Mouse (Mus musculus) forebrain, embryonic 11.5 days (tissue): ENCODE measurements around the gene Nrxn2. TPM values are rescaled to one million over a fixed set of nuclear protein-coding genes. Genes with fewer than 3 reads are reported as not detected.
A peak's percentile ranks its signal among the peaks of the same experiment; 100 is the strongest.

ENCODE experiments used
- ATAC-seq: fragments of 200-750 bp; cut with Nextera tagmentation; replicated peaks from 2 replicates; pipeline ENCODE4 v1.8.0; 2017; ENCODE audit warnings: moderate TSS enrichment; ENCODE audit not compliant: low FRiP score
- DNase-seq: peaks from one replicate; pipeline ENCODE4 v3.0.0-alpha.2; 2017; ENCODE audit warnings: low spot score
- H3K27ac ChIP-seq: fragments of 300-500 bp; sonication (generic); 2 replicates; pipeline ENCODE4 v1.5.1; 2014; ENCODE audit warnings: low read depth, low read length
- H3K27me3 ChIP-seq: fragments of 300-500 bp; sonication (generic); 2 replicates; pipeline ENCODE4 v1.6.1; 2014; ENCODE audit warnings: mild to moderate bottlenecking, low read length, mixed read lengths; ENCODE audit not compliant: control insufficient read depth, insufficient read depth
- H3K36me3 ChIP-seq: fragments of 300-500 bp; sonication (generic); 2 replicates; pipeline ENCODE4 v1.6.1; 2014; ENCODE audit warnings: mild to moderate bottlenecking, low read length, moderate library complexity, mixed read lengths; ENCODE audit not compliant: control insufficient read depth, insufficient read depth
- H3K4me1 ChIP-seq: fragments of 300-500 bp; sonication (generic); replicated peaks from 2 replicates; pipeline ENCODE4 v1.6.1; 2014; ENCODE audit warnings: low read length, mixed read lengths; ENCODE audit not compliant: control insufficient read depth, insufficient read depth
- H3K4me2 ChIP-seq: fragments of 300-500 bp; sonication (generic); 2 replicates; pipeline ENCODE4 v1.6.1; 2014; ENCODE audit warnings: low read depth, mild to moderate bottlenecking, low read length, moderate library complexity, mixed read lengths; ENCODE audit not compliant: severe bottlenecking
- H3K4me3 ChIP-seq: fragments of 300-500 bp; sonication (generic); 2 replicates; pipeline ENCODE4 v1.5.1; 2014; ENCODE audit warnings: low read depth, low read length
- H3K9ac ChIP-seq: fragments of 300-500 bp; sonication (generic); 2 replicates; pipeline ENCODE4 v1.6.1; 2014; ENCODE audit warnings: low read length
- H3K9me3 ChIP-seq: fragments of 300-500 bp; sonication (generic); 2 replicates; pipeline ENCODE4 v1.6.1; 2016; ENCODE audit warnings: low read length, mixed read lengths; ENCODE audit not compliant: control insufficient read depth
- WGBS: fragments of 180-500 bp; shearing (Covaris S2); extraction: QIAGEN DNeasy Blood & Tissue Kit; methylation state at CpG from one replicate; pipeline ENCODE4 v1.1.7; 2014; 5-methylcytosine and 5-hydroxymethylcytosine counted together
- polyA plus RNA-seq: library from polyadenylated mRNA; unstranded; fragments of >200 nt; fragmentation: Nextera tagmentation; extraction: Ambion mirVana; gene quantifications from 2 replicates; pipeline ENCODE4 v1.2.1, GENCODE M21; 2014

The Nrxn2 gene
- polyA plus RNA-seq, 1 experiment from 2014 or later: 8.1 TPM

- H3K9me3 ChIP-seq: no peaks in the 10 kb centered on the region
- no peaks in the 10 kb centered on the region for H3K36me3 ChIP-seq
- H3K27me3 ChIP-seq: no peaks in the 10 kb centered on the region
- WGBS: 60% methylated on average over 7 of the region's 7 CpGs
- H3K4me1 ChIP-seq: peaks cover 33% of the 10 kb centered on the region
- peak; percentile 13; the same call in 1 of the 2 replicates for ATAC-seq
- no peak overlapping the region for H3K9ac ChIP-seq
- no peak overlapping the region for H3K4me2 ChIP-seq
- no peak for DNase-seq
- H3K4me3 ChIP-seq: no peak overlapping the region
- no peak overlapping the region for H3K27ac ChIP-seq
Measured at GRCm38 (mm10) chr19:6446736-6447437, 28.4 kb downstream of the Nrxn2 start.

GRCm38 (mm10) chr19:6448752-6449151 lies 30.2 kb downstream of the Nrxn2 start:
- DNase-seq: no peak
- Histone ChIP-seq H3K36me3 (no peaks in the 10 kb centered on the region), H3K4me3 (no peak overlapping the region), H3K9me3 (no peaks in the 10 kb centered on the region), H3K4me1 (peaks cover 41% of the 10 kb centered on the region), H3K27ac (no peak overlapping the region), H3K27me3 (no peaks in the 10 kb centered on the region), H3K4me2 (no peak overlapping the region), H3K9ac (no peak overlapping the region; the same call in 1 of the 2 replicates)
- no peak for ATAC-seq
- WGBS: 57% methylated on average over 5 of the region's 5 CpGs

- no peaks in the 10 kb centered on the region for H3K36me3 ChIP-seq
- H3K27ac ChIP-seq: no peak overlapping the region
- peaks cover 40% of the 10 kb centered on the region for H3K4me1 ChIP-seq
- WGBS: 76% methylated on average over 7 of the region's 7 CpGs
- ATAC-seq: no peak
- no peak overlapping the region for H3K4me2 ChIP-seq
- DNase-seq: no peak
- no peak overlapping the region for H3K4me3 ChIP-seq
- H3K9ac ChIP-seq: no peak overlapping the region
- H3K9me3 ChIP-seq: no peaks in the 10 kb centered on the region
- H3K27me3 ChIP-seq: no peaks in the 10 kb centered on the region
Measured at GRCm38 (mm10) chr19:6449841-6450240, 31.3 kb downstream of the Nrxn2 start.

- no peaks in the 10 kb centered on the region for H3K36me3 ChIP-seq
- H3K9ac ChIP-seq: no peak overlapping the region
- 23% methylated on average over 6 of the region's 6 CpGs for WGBS
- peak; percentile 86 for DNase-seq
- no peak overlapping the region for H3K4me3 ChIP-seq
- no peaks in the 10 kb centered on the region for H3K27me3 ChIP-seq
- H3K4me2 ChIP-seq: no peak overlapping the region
- H3K4me1 ChIP-seq: peaks cover 21% of the 10 kb centered on the region
- no peaks in the 10 kb centered on the region for H3K9me3 ChIP-seq
- no peak overlapping the region for H3K27ac ChIP-seq
- peak; percentile 71 for ATAC-seq
Measured at GRCm38 (mm10) chr19:6452030-6452494, 33.5 kb downstream of the Nrxn2 start.

GRCm38 (mm10) chr19:6452672-6453310 lies 34.3 kb downstream of the Nrxn2 start:
- 50% methylated on average over 9 of the region's 9 CpGs for WGBS
- H3K4me3 ChIP-seq: no peak overlapping the region
- no peak overlapping the region for H3K27ac ChIP-seq
- no peaks in the 10 kb centered on the region for H3K9me3 ChIP-seq
- no peak overlapping the region for H3K9ac ChIP-seq
- ATAC-seq: 0 out of 2 replicates have a peak, but pooled peaks have one; percentile 28
- DNase-seq: no peak
- H3K36me3 ChIP-seq: no peaks in the 10 kb centered on the region
- no peak overlapping the region for H3K4me2 ChIP-seq
- peaks cover 18% of the 10 kb centered on the region for H3K4me1 ChIP-seq
- no peaks in the 10 kb centered on the region for H3K27me3 ChIP-seq

GRCm38 (mm10) chr19:6453349-6453748 lies 34.8 kb downstream of the Nrxn2 start:
- Histone ChIP-seq H3K9ac (no peak overlapping the region), H3K9me3 (no peaks in the 10 kb centered on the region), H3K27me3 (no peaks in the 10 kb centered on the region), H3K4me3 (no peak overlapping the region), H3K4me1 (peaks cover 13% of the 10 kb centered on the region), H3K27ac (no peak overlapping the region), H3K4me2 (no peak overlapping the region), H3K36me3 (no peaks in the 10 kb centered on the region)
- DNase-seq (no peak), ATAC-seq (no peak)
- 88% methylated on average over 8 of the region's 8 CpGs for WGBS

GRCm38 (mm10) chr19:6454041-6454720 lies 35.6 kb downstream of the Nrxn2 start:
- no peak for ATAC-seq
- H3K9ac ChIP-seq: no peak overlapping the region
- H3K36me3 ChIP-seq: no peaks in the 10 kb centered on the region
- peaks cover 10% of the 10 kb centered on the region for H3K4me1 ChIP-seq
- H3K9me3 ChIP-seq: no peaks in the 10 kb centered on the region
- 66% methylated on average over 10 of the region's 10 CpGs for WGBS
- H3K27me3 ChIP-seq: no peaks in the 10 kb centered on the region
- peak overlapping the region; percentile 46; the same call in 1 of the 2 replicates for H3K27ac ChIP-seq
- H3K4me3 ChIP-seq: no peak overlapping the region
- no peak for DNase-seq
- no peak overlapping the region for H3K4me2 ChIP-seq

- Histone ChIP-seq H3K4me1 (0 out of 2 replicates have a peak, but pooled peaks cover 2% of the 10 kb centered on the region), H3K27me3 (no peaks in the 10 kb centered on the region), H3K27ac (no peak overlapping the region), H3K9ac (no peak overlapping the region), H3K4me3 (no peak overlapping the region), H3K9me3 (no peaks in the 10 kb centered on the region), H3K4me2 (no peak overlapping the region), H3K36me3 (no peaks in the 10 kb centered on the region)
- no peak for ATAC-seq
- no peak for DNase-seq
- 85% methylated on average over 6 of the region's 6 CpGs for whole genome bisulfite sequencing
Measured at GRCm38 (mm10) chr19:6459504-6459903, 41.0 kb downstream of the Nrxn2 start.
